Mouse (Mus musculus) gastrocnemius, postnatal 36 days (tissue): Measurements from ENCODE around the gene Ptp4a2. TPM values are rescaled to one million over a fixed set of nuclear protein-coding genes. Genes with fewer than 3 reads are reported as not detected.
"Not testable (repeated sequence)": the region's sequence is repeated elsewhere in the genome, so short reads cannot be mapped to it uniquely, and the experiment has no call there.

Source experiments
- DNase-seq, 2 experiments: peaks; one replicate each; pipeline ENCODE4 v3.0.0; 2022
- intact Hi-C: fragments of 180-260 bp; cut with DNase I; formaldehyde crosslinking; loops from one replicate; pipeline ENCODE4 v1.15.1; 2025
- microRNA-seq, 2 experiments: library from miRNA; unstranded; fragments of <30 nt; microRNA quantifications; one replicate each; pipeline ENCODE4 v1.2.0; 2021
- total RNA-seq, 2 experiments: library from RNA; stranded (reverse); gene quantifications; 2 replicates each; pipeline ENCODE4 v1.2.3; 2021

Gene Ptp4a2
- total RNA-seq, 2 experiments from 2014 or later, result 615 to 657 TPM

DNA sequence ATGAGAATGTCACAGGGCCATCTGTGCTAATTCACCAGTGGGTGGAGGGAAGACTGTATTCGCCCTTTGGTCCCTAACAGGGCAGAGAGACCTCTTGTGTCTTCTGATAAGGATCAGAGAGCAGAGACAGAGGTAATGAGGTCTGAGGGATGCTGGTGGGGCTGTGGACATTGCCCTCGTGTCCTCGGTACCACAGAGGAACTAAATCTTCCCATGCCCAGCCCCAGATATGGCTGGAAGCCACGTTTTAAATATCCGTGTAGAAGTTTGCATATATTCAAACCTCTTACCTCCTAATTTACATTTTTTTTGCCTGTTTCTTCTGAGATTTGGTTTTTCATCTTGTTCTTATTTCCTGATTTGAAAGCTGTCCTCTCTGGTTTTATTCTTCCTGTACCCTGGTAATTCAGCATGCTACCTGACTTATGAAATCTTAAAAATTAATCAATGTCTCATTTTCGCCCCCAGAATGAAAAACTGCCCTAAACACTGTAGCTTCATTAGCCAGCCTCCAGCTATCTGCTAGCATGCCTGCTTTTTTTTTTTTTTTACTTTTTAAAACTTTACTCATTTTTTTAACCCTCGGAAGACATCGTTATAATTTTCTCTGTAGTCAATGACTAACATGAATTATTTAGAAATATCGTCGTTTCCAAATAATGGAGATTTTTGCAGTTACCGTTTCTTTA, 67.1 kb downstream of the Ptp4a2 start:
- intact Hi-C loops, result no loop called here
- DNase-seq, result no peak

DNA sequence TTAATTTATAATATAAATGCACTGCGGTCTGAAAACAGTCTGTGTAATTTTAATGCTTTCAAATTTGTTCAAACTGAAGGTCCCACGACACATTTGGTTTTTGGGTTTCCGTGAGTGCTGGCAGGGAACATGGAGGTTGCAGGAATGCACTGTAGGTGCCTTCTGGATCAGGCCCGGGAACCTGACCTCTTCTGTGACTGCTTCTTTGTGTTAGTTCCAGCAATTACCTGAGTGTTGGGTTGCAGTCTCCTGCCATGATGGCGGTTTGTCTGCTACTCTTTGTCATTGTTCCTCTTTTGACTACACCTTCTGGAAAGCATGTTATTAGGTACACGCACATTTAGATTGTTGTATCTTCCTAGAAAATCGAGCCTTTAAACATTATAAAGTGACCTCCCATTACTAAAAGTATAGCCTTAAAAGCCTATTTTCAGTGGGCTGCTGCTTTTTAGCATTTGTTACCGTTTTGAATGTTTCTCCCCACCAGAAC, 67.7 kb downstream of the Ptp4a2 start:
- DNase-seq, result no peak
- intact Hi-C loops, result no loop called here

DNA sequence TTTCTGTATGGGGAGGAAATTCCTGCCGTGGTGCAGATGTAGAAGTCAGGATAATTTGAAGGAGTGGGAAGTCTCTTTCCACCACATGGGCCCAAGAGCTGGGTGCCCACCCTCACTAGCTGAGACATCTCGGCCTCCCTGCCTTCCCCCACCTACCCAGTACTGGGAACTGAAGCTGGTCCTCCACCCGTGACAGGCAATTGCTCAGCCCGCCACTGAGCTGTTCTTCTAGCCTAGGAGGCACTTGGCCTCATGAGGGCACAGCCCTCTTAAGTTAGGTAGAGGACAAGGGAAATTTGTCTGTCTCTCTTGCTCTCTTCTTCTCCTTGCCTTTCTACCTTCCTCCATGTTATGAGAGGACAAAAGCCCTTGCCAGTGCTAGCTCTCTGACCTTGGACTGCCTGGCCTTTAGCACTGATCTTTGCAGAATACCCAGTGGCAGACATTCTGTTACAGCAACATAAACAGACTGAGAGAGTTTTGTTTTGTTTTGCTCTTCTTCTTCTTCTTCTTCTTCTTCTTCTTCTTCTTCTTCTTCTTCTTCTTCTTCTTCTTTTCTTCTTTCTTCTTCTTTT, 68.3 kb downstream of the Ptp4a2 start:
- intact Hi-C loops, result no loop called here
- no peak for DNase-seq

DNA sequence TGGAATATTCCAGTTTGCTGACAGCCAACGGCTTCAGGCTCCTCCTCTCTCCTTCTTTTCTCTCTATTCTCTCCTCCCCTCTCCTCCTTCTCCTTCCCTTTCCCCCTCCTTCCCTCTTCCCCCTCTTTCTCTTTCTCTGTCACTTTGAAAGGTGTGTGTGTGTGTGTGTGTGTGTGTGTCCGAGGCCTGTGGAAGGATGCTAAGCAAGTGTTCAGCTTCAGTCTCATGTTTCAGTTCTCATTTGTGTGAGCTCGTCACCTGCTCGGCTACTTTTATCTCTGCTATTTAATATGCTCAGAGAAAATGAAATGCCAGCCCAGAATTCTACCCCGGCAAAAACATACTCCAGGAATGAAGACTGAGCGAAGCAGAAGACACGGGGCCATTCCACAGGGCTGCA, 69.6 kb downstream of the Ptp4a2 start:
- intact Hi-C loops, result loop anchor here (5.0 kb wide), 1 partner anchor 42 kb away; no protein-coding TSS in a partner anchor
- no peak for DNase-seq

DNA sequence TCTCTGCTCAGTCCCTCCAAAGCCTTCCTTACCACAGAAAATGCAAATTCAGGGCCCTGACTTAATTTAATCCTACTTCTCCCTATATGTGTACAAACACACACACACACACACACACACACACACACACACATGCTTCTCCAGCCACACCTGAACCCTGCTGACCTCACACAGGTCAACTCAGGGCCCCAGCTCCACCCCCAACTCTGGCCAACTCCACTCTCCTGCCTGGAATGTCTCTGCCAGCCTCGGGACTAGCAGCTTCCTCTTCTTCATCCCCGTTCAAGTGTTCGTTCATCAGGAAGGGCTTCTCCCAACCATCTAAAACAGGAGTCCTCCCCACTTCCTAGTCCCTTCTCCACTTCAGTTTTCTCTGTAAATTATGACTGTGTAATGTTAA, 70.6 kb downstream of the Ptp4a2 start:
- intact Hi-C loops, result loop anchor here (5.0 kb wide), 1 partner anchor 41 kb away; no protein-coding TSS in a partner anchor
- DNase-seq, result no peak

DNA sequence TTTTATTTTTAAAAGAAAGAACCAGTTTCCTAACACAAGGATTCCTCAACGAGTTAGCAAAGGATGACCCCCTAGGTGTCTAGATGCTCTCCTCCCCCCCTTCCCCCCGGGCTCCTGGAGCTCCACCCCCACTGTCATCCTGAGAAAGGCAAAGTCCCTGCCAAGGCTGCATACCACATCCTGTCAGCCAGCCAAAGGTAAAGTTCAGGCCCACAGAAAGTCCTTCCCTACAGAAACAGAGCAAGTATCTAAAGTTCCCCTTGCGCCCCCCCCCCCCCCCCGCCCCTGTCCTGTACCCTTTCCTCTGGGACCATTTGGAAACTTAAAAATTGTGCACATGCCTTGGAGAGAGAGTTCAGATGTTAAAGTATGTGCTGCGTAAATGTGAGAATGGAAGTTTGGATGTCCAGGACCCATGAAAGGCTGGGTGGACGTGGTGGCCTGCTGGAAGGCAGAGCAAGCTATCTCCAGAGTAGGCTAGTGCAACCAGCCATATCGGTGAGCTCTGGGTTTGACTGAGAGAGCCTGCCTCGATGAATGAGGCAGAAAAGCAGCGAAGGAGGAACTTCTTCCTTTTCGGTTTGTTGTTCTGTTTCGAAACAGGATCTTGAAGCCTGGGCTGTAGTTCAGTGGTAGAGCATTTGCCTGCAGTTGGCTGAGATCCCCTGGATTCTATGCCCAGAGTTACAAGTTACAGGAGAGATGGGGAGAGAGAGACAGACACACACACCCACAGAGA, 71.7 kb downstream of the Ptp4a2 start:
- intact Hi-C loops, result loop anchor here (5.0 kb wide), 1 partner anchor 40 kb away; no protein-coding TSS in a partner anchor
- peak; percentile 25 to 29 for DNase-seq

DNA sequence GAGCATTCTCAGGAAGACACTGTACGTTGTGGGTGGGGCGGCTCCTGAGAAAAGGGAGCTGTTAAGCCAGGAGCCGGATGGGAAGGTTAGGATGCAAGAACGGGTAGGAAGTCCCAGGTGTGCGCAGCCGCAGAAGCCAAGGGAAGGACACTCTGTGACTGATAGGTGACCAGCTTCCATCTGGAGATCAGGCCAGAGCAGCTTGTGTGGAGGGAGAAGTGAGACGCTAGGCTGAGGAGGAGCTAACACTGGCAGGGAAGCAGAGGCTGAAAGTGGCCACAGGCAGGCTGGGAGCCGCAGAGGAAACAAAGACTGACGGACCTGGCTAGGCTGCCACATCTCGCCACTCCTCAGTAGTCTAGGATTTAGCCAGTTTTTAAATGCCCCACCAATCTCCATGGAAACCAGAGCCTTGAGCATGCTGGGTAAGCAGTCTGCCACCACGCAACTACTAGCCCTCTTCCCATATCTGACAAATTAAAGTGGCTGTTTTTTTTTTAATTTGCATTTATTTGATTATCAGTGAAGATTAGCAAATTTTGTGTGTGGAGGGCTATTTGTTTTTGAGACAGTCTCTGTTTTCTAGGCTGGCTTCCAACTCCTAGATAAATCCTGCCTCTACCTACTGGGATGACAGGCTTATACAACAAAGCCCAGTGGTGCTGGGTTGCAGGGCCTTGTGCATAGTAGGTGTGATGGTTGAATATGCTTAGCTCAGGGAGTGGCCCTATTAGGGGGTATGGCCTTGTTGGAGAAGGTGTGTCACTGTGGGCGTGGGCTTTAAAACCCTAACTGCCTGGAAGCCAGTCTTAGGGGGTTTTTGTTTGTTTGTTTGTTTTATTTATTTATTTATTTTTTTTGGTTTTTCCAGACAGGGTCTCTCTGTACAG, 73.3 kb downstream of the Ptp4a2 start:
- DNase-seq, result no peak

DNA sequence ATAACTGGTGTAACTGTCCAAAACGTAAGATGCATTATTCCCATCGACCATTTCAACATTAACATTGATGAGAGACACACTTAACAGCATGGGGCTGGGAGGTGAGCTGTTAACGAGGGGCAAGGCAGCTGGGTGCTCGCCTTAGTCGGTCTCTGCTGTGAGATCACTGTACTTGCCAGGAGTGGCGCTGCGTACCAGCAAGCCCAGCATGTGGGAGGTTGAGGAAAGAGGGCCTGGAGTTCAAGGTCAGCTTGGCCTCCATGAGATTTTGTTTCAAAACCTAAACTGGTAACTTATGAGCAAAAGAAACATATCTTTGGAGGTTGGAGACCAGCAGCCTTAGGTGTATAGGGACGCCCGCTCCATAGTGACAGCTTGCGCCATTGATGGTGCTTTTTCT, 78.6 kb downstream of the Ptp4a2 start:
- intact Hi-C loops, result no loop called here
- no peak for DNase-seq

More for the DNA sequence above, 73.3 kb downstream of the Ptp4a2 start:
- intact Hi-C loops, result loop anchor here (5.0 kb wide), 1 partner anchor 38 kb away; no protein-coding TSS in a partner anchor

DNA sequence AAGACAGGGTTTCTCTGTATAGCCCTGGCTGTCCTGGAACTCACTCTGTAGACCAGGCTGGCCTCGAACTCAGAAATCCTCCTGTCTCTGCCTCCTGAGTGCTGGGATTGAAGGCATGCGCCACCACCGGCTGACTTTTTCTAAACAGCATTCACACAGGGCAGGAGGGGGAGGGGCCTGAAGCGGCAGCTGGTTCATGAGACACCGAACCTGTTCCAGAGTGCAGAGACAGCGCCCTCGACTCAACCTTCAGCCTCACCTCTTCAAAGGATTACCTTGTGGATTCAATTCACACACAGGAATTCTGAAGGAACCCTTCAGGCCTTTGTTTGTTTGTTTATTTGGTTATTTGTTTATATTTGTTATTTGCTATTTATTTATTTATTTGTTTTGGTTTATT, 79.1 kb downstream of the Ptp4a2 start:
- intact Hi-C loops, result no loop called here
- no peak for DNase-seq

DNA sequence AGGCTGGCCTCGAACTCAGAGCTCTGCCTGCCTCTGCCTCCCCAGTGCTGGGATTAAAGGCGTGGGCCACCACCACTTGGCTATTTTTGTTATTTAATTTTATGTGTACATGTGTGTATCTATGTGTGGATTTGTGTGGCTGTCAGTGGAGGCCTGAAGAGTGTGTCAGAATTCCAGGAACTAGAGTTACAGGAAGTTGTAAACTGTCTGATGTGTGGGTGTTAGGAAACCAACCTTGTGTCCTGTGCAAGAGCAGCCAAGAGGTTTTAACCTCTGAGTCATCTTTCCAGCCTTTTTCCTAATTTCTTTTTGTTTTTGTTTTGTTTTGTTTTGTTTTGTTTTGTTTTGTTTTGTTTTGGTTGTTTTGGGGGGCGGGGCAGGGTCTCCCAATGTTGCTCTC, 83.8 kb downstream of the Ptp4a2 start:
- intact Hi-C loops, result no loop called here
- no peak for DNase-seq

DNA sequence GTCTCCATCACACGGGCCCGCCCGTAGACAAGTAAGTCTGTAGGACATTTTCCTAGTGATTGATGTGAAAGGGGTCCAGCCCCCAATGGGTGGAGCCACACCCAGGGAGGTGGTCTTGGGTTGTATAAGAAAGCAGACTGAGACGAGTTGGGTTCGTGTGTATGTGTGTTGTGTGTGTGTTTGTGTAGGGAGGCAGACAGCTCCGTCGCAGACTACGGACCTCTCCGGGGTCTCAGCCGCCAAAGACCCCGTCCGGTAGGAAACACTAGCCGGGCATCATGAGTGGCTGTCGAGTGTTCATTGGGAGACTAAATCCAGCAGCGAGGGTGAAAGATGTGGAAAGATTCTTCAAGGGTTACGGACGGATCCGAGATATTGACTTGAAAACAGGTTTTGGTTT, 87.8 kb downstream of the Ptp4a2 start:
- DNase-seq, intact Hi-C loops: not testable (repeated sequence)

Small RNA genes within 50 kb of the gene (microRNA-seq; reads per million reads assigned to microRNA genes)
- gene Gm28017, result 0 reads per million in 2 experiments

Other genes starting within 250 kb of the Ptp4a2 start
- 1 to 10 TPM in 1 of 2 experiments, not detected in 1; 6.2 TPM for gene Lck, start 237.6 kb upstream of the Ptp4a2 start, total RNA-seq
- not detected for gene Fam167b, start 232.7 kb upstream of the Ptp4a2 start, total RNA-seq
- gene Eif3i, start 210.6 kb upstream of the Ptp4a2 start, total RNA-seq, result 100 to 1,000 TPM; 116 to 135 TPM
- gene Tmem234, start 210.6 kb upstream of the Ptp4a2 start, total RNA-seq, result 10 to 100 TPM; 29.3 to 30.0 TPM
- under 1 TPM; 0.51 to 0.62 TPM for gene Dcdc2b, start 197.0 kb upstream of the Ptp4a2 start, total RNA-seq
- 1 to 10 TPM; 6.5 to 9.8 TPM for gene Iqcc, start 192.1 kb upstream of the Ptp4a2 start, total RNA-seq
- gene Ccdc28b, start 187.3 kb upstream of the Ptp4a2 start, total RNA-seq, result 10 to 100 TPM; 41.0 to 44.5 TPM
- 10 to 100 TPM; 15.2 to 17.2 TPM for gene Txlna, start 170.2 kb upstream of the Ptp4a2 start, total RNA-seq
- gene Kpna6, start 138.5 kb upstream of the Ptp4a2 start, total RNA-seq, result 10 to 100 TPM; 64.5 to 67.4 TPM
- 1 to 10 TPM; 2.5 to 3.3 TPM for gene Tmem39b, start 114.4 kb upstream of the Ptp4a2 start, total RNA-seq
- gene Khdrbs1, start 68.9 kb upstream of the Ptp4a2 start, total RNA-seq, result 10 to 100 TPM; 20.2 to 26.5 TPM
- not detected for gene Spocd1, start 118.0 kb downstream of the Ptp4a2 start, total RNA-seq
- 1 to 10 TPM in 1 of 2 experiments, under 1 TPM in 1; 0.54 to 1.2 TPM for gene Adgrb2, start 173.7 kb downstream of the Ptp4a2 start, total RNA-seq
- gene Col16a1, start 236.6 kb downstream of the Ptp4a2 start, total RNA-seq, result 1 to 10 TPM; 6.9 to 7.7 TPM